Mouse (Mus musculus) frontal cortex, postnatal 10 days (tissue): ENCODE measurements around the gene Cradd.

ENCODE experiments used
- DNase-seq, 2 experiments: peaks; one replicate each; pipeline ENCODE4 v3.0.0; 2022; ENCODE audit warnings: low spot score in 2 of 2, mixed read lengths in 1 of 2

The Cradd gene

GRCm38 (mm10) chr10:95323393-95324277 is at the start of gene Cradd:
Gene Cradd, minus strand, starts transcription at chr10:95324133.
- peak; percentile 83 to 86 for DNase-seq

- no peak for DNase-seq
Observed at GRCm38 (mm10) chr10:95373340-95373739, 49.4 kb upstream of the Cradd start.

- DNase-seq = no peak
Observed at GRCm38 (mm10) chr10:95371942-95372341, 48.0 kb upstream of the Cradd start.

GRCm38 (mm10) chr10:95369190-95369589 is 45.3 kb upstream of the Cradd start:
- no peak for DNase-seq

GRCm38 (mm10) chr10:95368151-95368550 is 44.2 kb upstream of the Cradd start:
- no peak for DNase-seq

- DNase-seq = no peak
Observed at GRCm38 (mm10) chr10:95367661-95368089, 43.7 kb upstream of the Cradd start.

GRCm38 (mm10) chr10:95367241-95367640 is 43.3 kb upstream of the Cradd start:
- DNase-seq = no peak

GRCm38 (mm10) chr10:95362326-95362725 is 38.4 kb upstream of the Cradd start:
- DNase-seq = no peak

GRCm38 (mm10) chr10:95361260-95361841 is 37.4 kb upstream of the Cradd start:
- DNase-seq = no peak

- DNase-seq = no peak
Observed at GRCm38 (mm10) chr10:95360048-95360447, 36.1 kb upstream of the Cradd start.

GRCm38 (mm10) chr10:95357721-95358120 is 33.8 kb upstream of the Cradd start:
- no peak for DNase-seq

- no peak for DNase-seq
Observed at GRCm38 (mm10) chr10:95356711-95357110, 32.8 kb upstream of the Cradd start.

- no peak for DNase-seq
Observed at GRCm38 (mm10) chr10:95355678-95356268, 31.8 kb upstream of the Cradd start.

- no peak for DNase-seq
Observed at GRCm38 (mm10) chr10:95354673-95355072, 30.7 kb upstream of the Cradd start.

GRCm38 (mm10) chr10:95354047-95354446 is 30.1 kb upstream of the Cradd start:
- DNase-seq = no peak

- DNase-seq = no peak
Observed at GRCm38 (mm10) chr10:95348457-95348856, 24.5 kb upstream of the Cradd start.

GRCm38 (mm10) chr10:95347776-95348175 is 23.8 kb upstream of the Cradd start:
- DNase-seq = no peak

GRCm38 (mm10) chr10:95342833-95343590 is 19.1 kb upstream of the Cradd start:
- DNase-seq = no peak

GRCm38 (mm10) chr10:95340676-95341075 is 16.7 kb upstream of the Cradd start:
- DNase-seq = no peak

GRCm38 (mm10) chr10:95337589-95337988 is 13.7 kb upstream of the Cradd start:
- no peak for DNase-seq

GRCm38 (mm10) chr10:95336781-95337544 is 13.0 kb upstream of the Cradd start:
- no peak for DNase-seq
